Mouse (Mus musculus): ENCODE results near the gene Zfp993.
"Not testable (repeated sequence)": the region's sequence is repeated elsewhere in the genome, so short reads cannot be mapped to it uniquely, and the experiment has no call there.

DNA sequence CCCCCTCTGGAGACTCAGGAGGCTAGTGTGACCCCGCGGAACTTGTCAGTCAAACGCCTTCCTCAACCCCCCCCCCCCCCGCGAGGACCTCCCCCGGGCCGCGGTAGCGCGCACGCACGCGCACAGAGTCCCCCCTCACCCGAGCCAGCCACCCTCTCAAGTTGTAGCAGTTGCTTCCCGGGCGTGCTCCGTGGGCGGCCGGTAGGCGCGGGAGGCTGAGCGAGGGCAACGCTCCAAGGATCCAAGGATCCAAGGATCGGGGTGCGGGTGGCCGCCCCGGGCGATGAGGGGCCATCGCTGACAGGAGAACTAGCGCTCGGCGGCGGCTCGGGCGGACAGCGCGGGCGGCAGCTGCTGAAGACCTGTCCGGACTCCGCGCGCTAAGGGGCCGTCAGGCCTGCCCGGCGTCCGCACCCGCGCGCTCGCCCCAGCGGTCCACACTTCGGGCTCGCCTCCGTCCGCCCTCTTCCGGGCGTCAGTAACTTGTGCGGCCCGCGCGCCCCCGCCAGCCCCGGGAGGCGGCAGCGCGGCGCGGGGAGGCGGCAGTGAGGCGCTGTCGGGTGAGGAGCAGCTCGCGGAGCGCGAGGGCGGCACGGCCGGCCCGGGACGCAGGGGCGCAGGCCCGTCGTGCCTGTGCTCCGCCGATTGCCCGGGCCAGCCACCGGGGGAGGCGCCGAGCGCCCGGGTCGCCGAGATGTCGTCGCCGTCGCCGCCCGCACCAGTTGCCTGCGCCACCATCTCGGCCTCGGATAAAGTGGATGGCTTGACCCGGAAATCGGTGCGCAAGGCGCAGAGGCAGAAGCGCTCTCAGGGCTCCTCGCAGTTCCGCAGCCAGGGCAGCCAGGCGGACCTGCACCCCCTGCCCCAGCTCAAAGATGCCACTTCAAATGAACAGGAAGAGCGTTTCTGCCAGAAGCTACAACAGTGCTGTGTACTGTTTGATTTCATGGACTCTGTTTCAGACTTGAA, 30.6 kb upstream of the Zfp993 start:
- not testable (repeated sequence) for TF ChIP-seq CTCF (IDR thresholded peaks at IDR 0.05; ENCODE audit: low read depth, low read length); POLR2A (IDR thresholded peaks at IDR 0.05; ENCODE audit: borderline replicate concordance, low read depth, low read length)

Data from bone marrow macrophage, adult 2 months (primary cell).